10 mouse cellular contexts compared by ENCODE assay signal in genomic region chr1:129491136-129491535, GRCm38 (mm10).
DNase-seq lines count a peak whose midpoint lies in the region; ATAC-seq and TF ChIP-seq lines count a peak whose summit lies in the region.
"Had no signal": no experiment of that assay in that cellular context is flagged by ENCODE, and none has a peak within 500 bp of the region (broad histone marks: within the 10 kb centered on the region; RNA-seq: fewer than 3 reads in every experiment).

No protein-coding gene starts in this region.

- no peaks in the 10 kb centered on the region for H3K36me3 ChIP-seq in kidney, postnatal 0 days (ENCODE audit: insufficient read depth, low read length)
- no peaks in the 10 kb centered on the region for H3K36me3 ChIP-seq in kidney, embryonic 16.5 days (ENCODE audit: insufficient read depth, low read length)
- H3K36me3 ChIP-seq: forebrain, embryonic 12.5 days had no signal

- no peak overlapping the region for H3K9ac ChIP-seq in kidney, postnatal 0 days (ENCODE audit: low read depth, low read length)
- H3K9ac ChIP-seq in kidney, embryonic 16.5 days (replicated peaks; ENCODE audit: low read length), result no peak overlapping the region
- H3K9ac ChIP-seq: forebrain, embryonic 12.5 days had no signal

- no peaks in the 10 kb centered on the region for H3K9me3 ChIP-seq in kidney, postnatal 0 days (replicated peaks; ENCODE audit: low read length)
- no peaks in the 10 kb centered on the region for H3K9me3 ChIP-seq in kidney, embryonic 16.5 days (ENCODE audit: low read length)
- H3K9me3 ChIP-seq: forebrain, embryonic 12.5 days had no signal

- no peak overlapping the region for H3K27ac ChIP-seq in kidney, postnatal 0 days
- H3K27ac ChIP-seq in kidney, embryonic 16.5 days (ENCODE audit: low read length), result no peak overlapping the region
- no peak overlapping the region for H3K27ac ChIP-seq in cortical plate, adult 2 months (ENCODE audit: insufficient read depth, low read length)
- H3K27ac ChIP-seq: forebrain, embryonic 12.5 days; macrophage had no signal

- 84% methylated on average over 3 of the region's 3 CpGs for WGBS in kidney, postnatal 0 days
- WGBS in kidney, embryonic 16.5 days, result 88% methylated on average over 3 of the region's 3 CpGs

- no peak for TF ChIP-seq POLR2A in cortical plate, adult 2 months (IDR thresholded peaks at IDR 0.05; ENCODE audit: extremely low read depth, insufficient read depth, low read length)

- H3K27me3 ChIP-seq in kidney, postnatal 0 days (ENCODE audit: insufficient read depth, low read length), result no peaks in the 10 kb centered on the region
- H3K27me3 ChIP-seq in kidney, embryonic 16.5 days (ENCODE audit: insufficient read depth, low read length), result no peaks in the 10 kb centered on the region
- H3K27me3 ChIP-seq: forebrain, embryonic 12.5 days had no signal

- ATAC-seq in kidney, postnatal 0 days (replicated peaks; ENCODE audit: low FRiP score, low read depth), result no peak
- no peak for ATAC-seq in kidney, embryonic 16.5 days (ENCODE audit: low FRiP score, low TSS enrichment)
- no peak for ATAC-seq in inflammation-experienced regulatory T-cells, adult 6 months

- H3K4me3 ChIP-seq in kidney, postnatal 0 days (replicated peaks; ENCODE audit: low read depth, low read length), result no peak overlapping the region
- no peak overlapping the region for H3K4me3 ChIP-seq in kidney, embryonic 16.5 days (ENCODE audit: low read length)
- no peak overlapping the region for H3K4me3 ChIP-seq in cortical plate, adult 2 months (ENCODE audit: insufficient read depth, low read length)
- H3K4me3 ChIP-seq: forebrain, embryonic 12.5 days had no signal

- no peak overlapping the region for H3K4me2 ChIP-seq in kidney, postnatal 0 days (ENCODE audit: low read length)
- H3K4me2 ChIP-seq in kidney, embryonic 16.5 days (replicated peaks; ENCODE audit: low read depth, low read length), result no peak overlapping the region
- H3K4me2 ChIP-seq: forebrain, embryonic 12.5 days had no signal

- DNase-seq in adrenal gland, postnatal 14 days, result peak; percentile 19
- no peak for DNase-seq in adrenal gland, adult 8-10 months
- peak; percentile 16 for DNase-seq in kidney, postnatal 0 days (ENCODE audit: low spot score)
- peak; percentile 34 for DNase-seq in 416B (ENCODE audit: low read depth)
- DNase-seq in layer of hippocampus, adult 11-12 months (ENCODE audit: low spot score), result no peak

- no peaks in the 10 kb centered on the region for H3K4me1 ChIP-seq in kidney, postnatal 0 days (replicated peaks; ENCODE audit: insufficient read depth, low read length)
- H3K4me1 ChIP-seq in kidney, embryonic 16.5 days (ENCODE audit: insufficient read depth, low read length), result no peaks in the 10 kb centered on the region
- no peaks in the 10 kb centered on the region for H3K4me1 ChIP-seq in cortical plate, adult 2 months (ENCODE audit: control insufficient read depth, insufficient read depth, low read length)
- H3K4me1 ChIP-seq: forebrain, embryonic 12.5 days had no signal

- TF ChIP-seq CTCF in kidney, postnatal 0 days (IDR thresholded peaks at IDR 0.05; ENCODE audit: low read depth), result peak; percentile 71
- TF ChIP-seq CTCF in cortical plate, adult 2 months (IDR thresholded peaks at IDR 0.05; ENCODE audit: extremely low read depth, insufficient read depth, low read length), result peak; percentile 49; the same call in 1 of the 2 replicates

Comparison
In these comparisons a context has a peak if more than half of its experiments do, and no peak if none do; other contexts are left out.
1. DNase-seq: peak in adrenal gland, postnatal 14 days (single experiment), kidney, postnatal 0 days (single experiment) and 416B (single experiment); none in adrenal gland, adult 8-10 months (single experiment) and layer of hippocampus, adult 11-12 months (single experiment).